26 mouse cellular contexts compared by ENCODE assay signal in genomic region chr7:66168877-66169276, GRCm38 (mm10).
"Had no signal": no experiment of that assay in that cellular context is flagged by ENCODE, and none has a peak within 500 bp of the region (broad histone marks: within the 10 kb centered on the region; RNA-seq: fewer than 3 reads in every experiment).

No protein-coding gene starts in this region.

- H3K4me2 ChIP-seq: hindbrain, embryonic 12.5 days; hindbrain, embryonic 14.5 days; intestine, embryonic 15.5 days; limb, embryonic 12.5 days; liver, embryonic 11.5 days; liver, embryonic 13.5 days; liver, embryonic 15.5 days had no signal

- H3K27me3 ChIP-seq: hindbrain, embryonic 12.5 days; intestine, embryonic 15.5 days; limb, embryonic 12.5 days; liver, embryonic 13.5 days; liver, embryonic 15.5 days had no signal

- H3K4me1 ChIP-seq: limb, embryonic 10.5 days; limb, embryonic 12.5 days; liver, embryonic 15.5 days had no signal

- H3K9me3 ChIP-seq: hindbrain, embryonic 10.5 days; hindbrain, embryonic 12.5 days; intestine, embryonic 15.5 days; limb, embryonic 10.5 days; limb, embryonic 12.5 days; liver, embryonic 13.5 days; liver, embryonic 15.5 days had no signal

- ATAC-seq: hindbrain, embryonic 16.5 days; inflammation-experienced regulatory T-cells, adult 6 months; intestine, embryonic 15.5 days; intestine, postnatal 0 days; liver, postnatal 0 days had no signal

- H3K9ac ChIP-seq: hindbrain, embryonic 12.5 days; hindbrain, embryonic 14.5 days; intestine, embryonic 15.5 days; limb, embryonic 12.5 days; liver, embryonic 13.5 days; liver, embryonic 15.5 days; liver, postnatal 0 days had no signal

- DNase-seq: gastrocnemius, adult 2 months; gastrocnemius, postnatal 10 days; gastrocnemius, postnatal 25 days; heart, postnatal 10 days; heart, postnatal 4 days; kidney, adult 18-20 months; kidney, adult 8-10 months; kidney, postnatal 10 days; kidney, postnatal 25 days; kidney, postnatal 4 days; liver; liver, embryonic 13.5 days; liver, postnatal 0 days had no signal

- H3K4me3 ChIP-seq: gastrocnemius, adult 2 months; hindbrain, embryonic 10.5 days; hindbrain, embryonic 12.5 days; intestine, embryonic 15.5 days; layer of hippocampus, adult 2 months; left cerebral cortex, adult 2 months; limb, embryonic 10.5 days; limb, embryonic 12.5 days; liver, embryonic 13.5 days; liver, embryonic 15.5 days had no signal

- H3K27ac ChIP-seq: gastrocnemius, adult 2 months; hindbrain, embryonic 10.5 days; hindbrain, embryonic 12.5 days; hindbrain, embryonic 14.5 days; intestine, embryonic 15.5 days; layer of hippocampus, adult 2 months; left cerebral cortex, adult 2 months; limb, embryonic 10.5 days; limb, embryonic 12.5 days; liver, embryonic 13.5 days; liver, embryonic 15.5 days had no signal
